Mouse (Mus musculus) MEL (cell line): ENCODE data around the gene Fam149a. TPM values are rescaled to one million over a fixed set of nuclear protein-coding genes. Genes with fewer than 3 reads are reported as not detected.

Experiments used
- DNase-seq: peaks from one replicate; pipeline ENCODE4 v3.0.0; 2011; ENCODE audit warnings: low read depth, low spot score
- H3K27ac ChIP-seq: 2 replicates; pipeline ENCODE4 v1.5.1; 2012; ENCODE audit warnings: low read depth, mild to moderate bottlenecking, control low read depth, low read length, moderate library complexity; ENCODE audit not compliant: control insufficient read depth
- H3K27me3 ChIP-seq, 2 experiments: fragments of 150-350 bp in 1 of 2; sonication (generic) in 1 of 2; 2 replicates each; pipeline ENCODE4 v1.6.1; 2012; ENCODE audit warnings: low read length in 2 of 2, mild to moderate bottlenecking in 2 of 2, improper control_type of control experiment in 1 of 2, moderate library complexity in 1 of 2; ENCODE audit not compliant: insufficient read depth in 2 of 2, control insufficient read depth in 1 of 2
- H3K36me3 ChIP-seq, 2 experiments: 2 replicates each; pipeline ENCODE4 v1.6.1; 2012 to 2014; ENCODE audit warnings: low read length in 2 of 2, improper control_type of control experiment in 1 of 2, inconsistent platforms in 1 of 2, mild to moderate bottlenecking in 1 of 2; ENCODE audit not compliant: insufficient read depth in 2 of 2, control insufficient read depth in 1 of 2
- H3K4me1 ChIP-seq, 2 experiments: fragments of 150-350 bp in 1 of 2; sonication (generic) in 1 of 2; 2 replicates each; pipeline ENCODE4 v1.6.1; 2012; ENCODE audit warnings: low read length in 2 of 2, improper control_type of control experiment in 1 of 2, mild to moderate bottlenecking in 1 of 2; ENCODE audit not compliant: insufficient read depth in 2 of 2, control insufficient read depth in 1 of 2
- H3K4me3 ChIP-seq, 2 experiments: fragments of 150-350 bp in 1 of 2; sonication (generic) in 1 of 2; 2 replicates each; pipeline ENCODE4 v1.5.1; 2012; ENCODE audit warnings: low read depth in 2 of 2, low read length in 2 of 2, mild to moderate bottlenecking in 2 of 2, moderate library complexity in 2 of 2, control low read depth in 1 of 2, improper control_type of control experiment in 1 of 2; ENCODE audit not compliant: control insufficient read depth in 1 of 2, insufficient read depth in 1 of 2
- H3K79me2 ChIP-seq: 2 replicates; pipeline ENCODE4 v1.6.1; 2012; ENCODE audit warnings: mild to moderate bottlenecking, low read length, moderate library complexity; ENCODE audit not compliant: control insufficient read depth, poor library complexity, insufficient read depth
- H3K9ac ChIP-seq: 2 replicates; pipeline ENCODE4 v1.6.1; 2012; ENCODE audit warnings: low read depth, mild to moderate bottlenecking, control low read depth, low read length, moderate library complexity; ENCODE audit not compliant: control insufficient read depth, poor library complexity, severe bottlenecking
- H3K9me3 ChIP-seq: fragments of 150-350 bp; sonication (generic); replicated peaks from 2 replicates; pipeline ENCODE4 v1.6.1; 2012; ENCODE audit warnings: mild to moderate bottlenecking, low read length, improper control_type of control experiment, moderate library complexity; ENCODE audit not compliant: insufficient read depth
- BHLHE40 ChIP-seq: IDR thresholded peaks from 2 replicates; pipeline ENCODE4 v1.6.1; 2012; ENCODE audit warnings: low read depth, mild to moderate bottlenecking, inconsistent platforms, low read length, improper control_type of control experiment, borderline replicate concordance
- GATA1 ChIP-seq: IDR thresholded peaks from 2 replicates; pipeline ENCODE4 v1.6.1; 2011; ENCODE audit warnings: low read depth, low read length, improper control_type of control experiment
- MXI1 ChIP-seq: IDR thresholded peaks from 2 replicates; pipeline ENCODE4 v1.6.1; 2011; ENCODE audit warnings: mild to moderate bottlenecking, low read depth, low read length, improper control_type of control experiment
- MYB ChIP-seq: IDR thresholded peaks from 2 replicates; pipeline ENCODE4 v1.6.1; 2011; ENCODE audit warnings: mild to moderate bottlenecking, low read depth, low read length, improper control_type of control experiment
- MYC ChIP-seq: IDR thresholded peaks from 2 replicates; pipeline ENCODE4 v1.6.1; 2011; ENCODE audit warnings: low read depth, mild to moderate bottlenecking, low read length, improper control_type of control experiment, moderate library complexity
- NRF1 ChIP-seq: IDR thresholded peaks from 2 replicates; pipeline ENCODE4 v1.6.1; 2014; ENCODE audit warnings: low read depth, mild to moderate bottlenecking, inconsistent platforms, low read length, improper control_type of control experiment, moderate library complexity; ENCODE audit not compliant: poor library complexity, insufficient read depth, severe bottlenecking
- POLR2AphosphoS2 ChIP-seq: IDR thresholded peaks from 2 replicates; pipeline ENCODE4 v1.6.1; 2011; ENCODE audit warnings: low read length, improper control_type of control experiment
- POLR2AphosphoS5 ChIP-seq: IDR thresholded peaks from 2 replicates; pipeline ENCODE4 v1.6.1; 2012; ENCODE audit warnings: low read depth, borderline replicate concordance, mild to moderate bottlenecking, inconsistent platforms, low read length, moderate library complexity, mixed read lengths
- SIN3A ChIP-seq: IDR thresholded peaks from 2 replicates; pipeline ENCODE4 v1.6.1; 2012; ENCODE audit warnings: low read length, improper control_type of control experiment, inconsistent platforms
- SMC3 ChIP-seq: IDR thresholded peaks from 2 replicates; pipeline ENCODE4 v1.6.1; 2011; ENCODE audit warnings: low read depth, low read length, improper control_type of control experiment
- TAL1 ChIP-seq: IDR thresholded peaks from 2 replicates; pipeline ENCODE4 v1.6.1; 2012; ENCODE audit warnings: mild to moderate bottlenecking, inconsistent platforms, low read length, moderate library complexity, mixed read lengths
- USF2 ChIP-seq, 2 experiments: IDR thresholded peaks; 2 replicates each; pipeline ENCODE4 v1.6.1; 2011 to 2012; ENCODE audit warnings: improper control_type of control experiment in 2 of 2, low read length in 2 of 2, borderline replicate concordance in 1 of 2, inconsistent platforms in 1 of 2, low read depth in 1 of 2, mild to moderate bottlenecking in 1 of 2; ENCODE audit not compliant: insufficient read depth in 1 of 2
- ZKSCAN1 ChIP-seq: IDR thresholded peaks from 2 replicates; pipeline ENCODE4 v1.6.1; 2012; ENCODE audit warnings: low read depth, mild to moderate bottlenecking, inconsistent platforms, low read length, improper control_type of control experiment, moderate library complexity
- ZNF384 ChIP-seq: IDR thresholded peaks from 2 replicates; pipeline ENCODE4 v1.6.1; 2012; ENCODE audit warnings: low read depth, mild to moderate bottlenecking, inconsistent platforms, low read length, improper control_type of control experiment
- polyA plus RNA-seq, 2 experiments: library from polyadenylated mRNA; stranded (reverse) in 1 of 2; unstranded in 1 of 2; fragments of >175 nt in 1 of 2; fragments of >200 nt in 1 of 2; gene quantifications; 2 replicates each; pipeline versions ENCODE4 v1.2.1 to v1.2.4; 2012; ENCODE audit warnings: low replicate concordance in 2 of 2, low read depth in 1 of 2; ENCODE audit not compliant: insufficient read length in 2 of 2, insufficient read depth in 1 of 2, missing spikeins in 1 of 2
- total RNA-seq: library from RNA; depleted of rRNA; stranded (reverse); fragments of 300-350 nt; gene quantifications from 2 replicates; pipeline ENCODE4 v1.2.3, GENCODE M21; 2012; rRNA removed

Fam149a gene
- total RNA-seq = not detected in 2 replicates
- not detected for polyA plus RNA-seq

DNA sequence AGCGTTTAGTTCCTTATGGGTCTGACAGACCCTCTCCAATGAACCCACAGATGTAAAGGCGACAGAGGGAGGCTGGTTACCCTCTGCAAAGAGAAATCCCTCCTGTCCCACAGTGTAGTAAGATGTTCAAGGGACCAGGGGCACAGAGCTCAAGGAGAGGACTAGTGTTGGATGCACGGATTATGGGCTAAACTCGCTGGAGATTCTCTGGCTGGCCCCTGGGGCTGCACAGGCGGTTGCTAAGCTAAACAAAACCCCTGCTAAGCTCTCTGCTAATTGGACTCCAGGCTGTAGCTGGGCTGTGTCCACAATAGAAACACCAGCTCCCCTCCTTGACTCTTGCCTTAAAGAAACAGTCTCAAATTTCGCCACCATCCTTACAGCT is at the start of gene Fam149a:
Gene Fam149a, minus strand, starts transcription at position 329 of the 385 bp plus-strand sequence.
- Histone ChIP-seq H3K27ac (no peak within 1 kb of the TSS), H3K4me3 (no peak within 1 kb of the TSS), H3K9me3 (no peaks in the 10 kb centered on the region), H3K27me3 (no peaks in the 10 kb centered on the region), H3K4me1 (no peaks in the 10 kb centered on the region), H3K36me3 (no peaks in the 10 kb centered on the region), H3K9ac (no peak within 1 kb of the TSS), H3K79me2 (no peaks in the 10 kb centered on the region)
- DNase-seq = no peak
- no peak for TF ChIP-seq ZKSCAN1
- no peak for TF ChIP-seq MXI1
- TF ChIP-seq ZNF384 = no peak
- TF ChIP-seq USF2 (IDR thresholded peaks at IDR 0.05; ENCODE audit: borderline replicate concordance in 1 of 2, insufficient read depth in 1 of 2, low read depth in 1 of 2, low read length in 2 of 2) = no peak
- no peak for TF ChIP-seq SMC3

DNA sequence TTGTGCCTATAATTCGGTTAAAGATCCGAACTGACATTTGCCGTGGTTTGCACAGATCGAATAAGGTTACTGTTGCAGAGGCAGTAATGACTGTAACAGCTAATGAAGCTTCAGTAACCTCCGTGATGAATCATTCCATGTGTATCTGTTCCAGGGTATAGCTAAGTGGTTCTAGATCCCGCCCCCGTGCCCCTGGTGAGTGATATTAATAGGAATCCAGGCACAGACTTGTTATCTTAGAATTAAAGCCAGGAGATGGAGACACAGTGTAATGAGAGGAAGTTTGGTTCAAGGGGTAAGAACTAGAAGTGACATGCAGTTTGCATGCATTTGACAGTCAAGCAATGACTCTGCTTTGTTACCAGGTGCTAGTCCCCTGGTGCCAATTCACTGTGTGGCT is 38.1 kb upstream of the Fam149a start:
- TF ChIP-seq POLR2AphosphoS2 = no peak
- no peak for TF ChIP-seq MYC
- TF ChIP-seq SIN3A = no peak
- TF ChIP-seq BHLHE40 = no peak
- TF ChIP-seq POLR2AphosphoS5 = no peak
- TF ChIP-seq MYB = no peak
- no peak for TF ChIP-seq ZKSCAN1
- TF ChIP-seq NRF1 = no peak
- Histone ChIP-seq H3K4me3 (no peak overlapping the region), H3K9ac (no peak overlapping the region), H3K9me3 (no peaks in the 10 kb centered on the region), H3K36me3 (no peaks in the 10 kb centered on the region), H3K27me3 (no peaks in the 10 kb centered on the region), H3K79me2 (no peaks in the 10 kb centered on the region), H3K27ac (no peak overlapping the region), H3K4me1 (no peaks in the 10 kb centered on the region)
- no peak for DNase-seq

DNA sequence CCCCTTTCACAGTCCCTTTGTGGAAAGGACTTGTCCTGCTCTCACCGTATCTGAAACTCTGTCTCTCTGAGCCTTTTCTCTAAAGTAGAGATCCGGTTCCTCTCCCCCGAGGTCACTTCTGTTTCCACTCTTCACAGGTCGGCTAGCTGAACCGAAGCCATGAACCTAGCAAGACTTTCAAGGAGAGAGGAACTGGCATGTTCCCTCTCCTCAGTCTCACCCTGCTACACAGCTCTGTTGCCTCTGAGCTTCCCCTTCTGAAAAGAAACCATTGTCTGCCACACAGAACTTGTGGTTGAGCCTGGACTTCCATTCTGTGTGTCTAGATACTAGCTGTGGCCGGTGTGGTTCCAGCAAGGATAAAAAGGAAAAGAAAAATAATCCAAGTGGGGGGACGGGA is 32.9 kb upstream of the Fam149a start:
- H3K27me3 ChIP-seq = no peaks in the 10 kb centered on the region
- H3K4me3 ChIP-seq = no peak overlapping the region
- DNase-seq = no peak
- no peaks in the 10 kb centered on the region for H3K79me2 ChIP-seq
- H3K9me3 ChIP-seq = no peaks in the 10 kb centered on the region
- H3K9ac ChIP-seq = no peak overlapping the region
- H3K4me1 ChIP-seq = no peaks in the 10 kb centered on the region
- no peaks in the 10 kb centered on the region for H3K36me3 ChIP-seq
- TF ChIP-seq BHLHE40 = no peak
- TF ChIP-seq TAL1 = no peak
- no peak for TF ChIP-seq MYC
- no peak for TF ChIP-seq ZKSCAN1
- TF ChIP-seq GATA1 = no peak
- TF ChIP-seq, all 39 proteins: peak for 0
- no peak overlapping the region for H3K27ac ChIP-seq
